Comparison of ENCODE assay signal across 8 mouse cellular contexts in genomic region chr3:135688970-135689772, GRCm38 (mm10). TPM values are rescaled to one million over a fixed set of nuclear protein-coding genes. Genes with fewer than 3 reads are reported as not detected.
DNase-seq lines count a peak whose midpoint lies in the region; ATAC-seq and TF ChIP-seq lines count a peak whose summit lies in the region.

No protein-coding gene starts in this region.

- no peak overlapping the region for H3K27ac ChIP-seq in liver, embryonic 11.5 days (ENCODE audit: low read depth, low read length)
- H3K27ac ChIP-seq in hindbrain, embryonic 14.5 days: no peak overlapping the region
- no peak overlapping the region for H3K27ac ChIP-seq in midbrain, postnatal 0 days (ENCODE audit: low read depth, low read length)

- no peak for DNase-seq in liver, embryonic 11.5 days (ENCODE audit: low spot score)
- DNase-seq in liver: no peak
- DNase-seq in T-cell, adult 2 months (ENCODE audit: low spot score): peak; percentile 37
- no peak for DNase-seq in hindbrain, embryonic 14.5 days (ENCODE audit: low spot score)
- no peak for DNase-seq in midbrain, postnatal 0 days (ENCODE audit: low spot score)
- no peak for DNase-seq in layer of hippocampus, adult 9-11 months
- no peak for DNase-seq in kidney, postnatal 14 days
- no peak for DNase-seq in testis, postnatal 14 days (ENCODE audit: low spot score)

- H3K4me2 ChIP-seq in liver, embryonic 11.5 days: peak overlapping the region; percentile 82
- H3K4me2 ChIP-seq in hindbrain, embryonic 14.5 days (replicated peaks): peak overlapping the region; percentile 83
- H3K4me2 ChIP-seq in midbrain, postnatal 0 days (ENCODE audit: low read depth, low read length, poor library complexity, severe bottlenecking): peak overlapping the region; percentile 86

- peaks cover 20% of the 10 kb centered on the region for H3K4me1 ChIP-seq in liver, embryonic 11.5 days (replicated peaks; ENCODE audit: control insufficient read depth, insufficient read depth, low read length)
- peaks cover 22% of the 10 kb centered on the region for H3K4me1 ChIP-seq in hindbrain, embryonic 14.5 days (replicated peaks; ENCODE audit: control insufficient read depth, insufficient read depth, low read length)
- H3K4me1 ChIP-seq in midbrain, postnatal 0 days (ENCODE audit: insufficient read depth, low read length): peaks cover 10% of the 10 kb centered on the region; the same call in 1 of the 2 replicates

- no peaks in the 10 kb centered on the region for H3K9me3 ChIP-seq in liver, embryonic 11.5 days (ENCODE audit: control insufficient read depth, low read length)
- no peaks in the 10 kb centered on the region for H3K9me3 ChIP-seq in hindbrain, embryonic 14.5 days (ENCODE audit: control insufficient read depth, low read length)
- no peaks in the 10 kb centered on the region for H3K9me3 ChIP-seq in midbrain, postnatal 0 days (ENCODE audit: low read length)

- no peaks in the 10 kb centered on the region for H3K27me3 ChIP-seq in liver, embryonic 11.5 days (replicated peaks; ENCODE audit: control insufficient read depth, insufficient read depth, low read length)
- no peaks in the 10 kb centered on the region for H3K27me3 ChIP-seq in hindbrain, embryonic 14.5 days (ENCODE audit: control insufficient read depth, insufficient read depth, low read length)
- H3K27me3 ChIP-seq in midbrain, postnatal 0 days (ENCODE audit: insufficient read depth, low read length): no peaks in the 10 kb centered on the region

- H3K36me3 ChIP-seq in liver, embryonic 11.5 days (ENCODE audit: control insufficient read depth, insufficient read depth, low read length): no peaks in the 10 kb centered on the region
- no peaks in the 10 kb centered on the region for H3K36me3 ChIP-seq in hindbrain, embryonic 14.5 days (replicated peaks; ENCODE audit: control insufficient read depth, insufficient read depth)
- H3K36me3 ChIP-seq in midbrain, postnatal 0 days (ENCODE audit: insufficient read depth, low read length): no peaks in the 10 kb centered on the region

- no peak for ATAC-seq in liver, embryonic 11.5 days (replicated peaks; ENCODE audit: low FRiP score)
- no peak for ATAC-seq in hindbrain, embryonic 14.5 days (ENCODE audit: low FRiP score)
- no peak for ATAC-seq in midbrain, postnatal 0 days (ENCODE audit: low FRiP score)

- no peak overlapping the region for H3K4me3 ChIP-seq in liver, embryonic 11.5 days (ENCODE audit: low read depth, low read length)
- no peak overlapping the region for H3K4me3 ChIP-seq in hindbrain, embryonic 14.5 days (replicated peaks; ENCODE audit: low read length)
- peak overlapping the region; percentile 81; the same call in 1 of the 2 replicates for H3K4me3 ChIP-seq in midbrain, postnatal 0 days (ENCODE audit: low read depth, low read length)

- no peak overlapping the region for H3K9ac ChIP-seq in liver, embryonic 11.5 days (ENCODE audit: low read depth, low read length)
- no peak overlapping the region for H3K9ac ChIP-seq in hindbrain, embryonic 14.5 days
- H3K9ac ChIP-seq in midbrain, postnatal 0 days (replicated peaks; ENCODE audit: low read length, poor library complexity, severe bottlenecking): no peak overlapping the region

- TF ChIP-seq CTCF in midbrain, postnatal 0 days (IDR thresholded peaks at IDR 0.05): no peak

- WGBS in liver, embryonic 11.5 days: 31% methylated on average over 11 of the region's 11 CpGs
- 65% methylated on average over 11 of the region's 11 CpGs for WGBS in hindbrain, embryonic 14.5 days
- 64% methylated on average over 11 of the region's 11 CpGs for WGBS in midbrain, postnatal 0 days

RNA-seq across cellular contexts. Expression of gene Nfkb1, which starts 2.2 kb away (rescaled TPM):
- polyA plus RNA-seq in liver, embryonic 11.5 days (2014; fragmentation: Nextera tagmentation; extraction: Ambion mirVana): 27.8 and 29.4 TPM in 2 replicates
- 9.1 and 10.2 TPM in 2 replicates for polyA plus RNA-seq in hindbrain, embryonic 14.5 days (2014; fragmentation: Nextera tagmentation; extraction: Ambion mirVana)
- 26.2 and 27.0 TPM in 2 replicates for total RNA-seq in midbrain, postnatal 0 days (2014; rRNA removed)
- 4.1 and 4.2 TPM in 2 replicates for polyA plus RNA-seq in midbrain, postnatal 0 days (2015; fragmentation: Nextera tagmentation; extraction: Ambion mirVana)
